Mouse (Mus musculus) frontal cortex, postnatal 10 days (tissue): ENCODE data around the gene Mrpl33.
A peak's percentile ranks its signal among the peaks of the same experiment; 100 is the strongest.
"Not testable (repeated sequence)": the region's sequence is repeated elsewhere in the genome, so short reads cannot be mapped to it uniquely, and the experiment has no call there.

Source experiments
- DNase-seq, 2 experiments: peaks; one replicate each; pipeline ENCODE4 v3.0.0; 2022; ENCODE audit warnings: low spot score in 2 of 2, mixed read lengths in 1 of 2

Mrpl33 gene

DNA sequence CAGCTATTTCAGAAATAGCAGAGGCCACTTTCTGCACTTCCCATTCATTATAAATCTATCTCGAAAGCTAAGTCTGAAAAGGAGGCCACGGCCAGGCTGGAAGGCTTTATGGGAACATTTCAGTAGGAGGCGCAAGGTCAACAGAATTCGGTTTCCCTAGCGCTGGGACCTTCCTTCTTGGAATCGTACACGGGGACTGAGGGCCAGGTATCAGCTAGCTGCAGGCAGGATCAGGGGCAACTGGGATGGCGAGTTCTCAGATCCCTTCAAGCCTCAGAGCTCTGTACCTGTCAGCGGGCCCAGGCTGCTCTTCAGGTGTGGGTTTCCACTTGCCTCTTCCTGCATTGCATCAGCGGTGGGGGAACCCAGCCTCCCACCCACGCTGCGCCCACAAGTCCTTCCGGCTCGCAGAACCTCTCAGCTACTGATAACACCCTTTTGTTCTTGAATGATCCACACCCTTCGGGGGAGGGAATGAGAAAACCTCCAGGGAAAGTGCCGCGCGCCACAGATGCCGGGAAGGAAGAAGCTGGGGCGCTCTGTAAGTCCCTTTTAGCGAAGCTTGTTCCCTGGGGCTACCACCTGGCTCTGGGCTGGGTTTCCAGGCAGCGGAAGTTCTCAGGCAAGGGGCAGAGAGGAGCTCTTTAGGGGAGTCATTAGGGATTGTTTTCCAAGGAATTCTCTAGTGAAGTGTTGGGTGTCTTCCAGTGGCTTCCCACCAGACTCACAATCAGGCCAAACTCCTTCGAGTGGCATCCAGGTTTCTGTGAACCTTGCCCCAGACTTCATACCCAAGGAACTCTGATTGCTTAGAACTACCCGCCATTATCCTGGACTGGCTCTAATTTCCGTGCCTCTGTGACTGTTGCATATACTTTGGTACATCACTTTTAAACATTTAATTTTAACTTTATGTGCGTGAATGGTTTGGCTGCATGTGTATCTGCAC is at the start of gene Mrpl33:
TSS of gene Mrpl33 (plus strand) at position 455 of the 949 bp plus-strand sequence.
- no peak for DNase-seq

DNA sequence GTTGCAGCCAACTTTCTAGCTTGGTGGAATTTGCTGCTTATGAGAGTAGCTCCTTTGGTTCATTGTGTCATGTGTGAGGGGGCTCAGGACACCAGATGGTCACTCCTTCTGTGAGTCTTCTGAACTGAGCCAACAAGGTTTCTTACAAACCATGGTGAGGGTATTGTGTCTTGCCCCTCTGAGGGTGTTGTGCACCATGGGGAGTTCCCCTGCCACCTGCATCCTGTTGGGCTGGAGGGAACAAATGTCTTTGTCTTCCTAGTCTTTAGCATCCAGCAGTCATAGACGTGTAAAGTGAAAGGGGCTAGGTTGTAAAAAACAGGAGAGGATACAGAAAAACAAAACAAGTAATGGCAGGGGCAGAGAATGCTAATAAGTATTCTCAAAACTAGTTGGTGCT is 37.3 kb upstream of the Mrpl33 start:
- no peak for DNase-seq

DNA sequence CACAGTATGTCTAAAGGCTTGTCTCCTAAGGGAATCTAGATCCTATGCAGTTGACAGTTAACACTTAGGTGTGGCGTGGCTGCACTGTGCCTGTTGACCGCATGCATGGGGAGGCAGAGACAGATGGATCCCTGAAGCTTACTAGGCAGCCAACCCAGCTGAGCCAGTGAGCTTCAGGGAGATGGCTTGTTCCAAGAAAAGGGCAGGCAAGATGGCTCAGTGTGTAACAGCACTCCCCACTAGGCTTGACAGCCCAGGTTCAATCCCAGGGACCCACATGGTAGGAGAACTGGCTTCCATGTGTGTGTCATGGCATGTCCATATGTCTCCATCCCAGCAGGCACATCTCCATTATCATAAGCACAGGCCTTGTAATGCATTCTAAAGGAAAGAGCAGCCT is 36.4 kb upstream of the Mrpl33 start:
- no peak for DNase-seq

DNA sequence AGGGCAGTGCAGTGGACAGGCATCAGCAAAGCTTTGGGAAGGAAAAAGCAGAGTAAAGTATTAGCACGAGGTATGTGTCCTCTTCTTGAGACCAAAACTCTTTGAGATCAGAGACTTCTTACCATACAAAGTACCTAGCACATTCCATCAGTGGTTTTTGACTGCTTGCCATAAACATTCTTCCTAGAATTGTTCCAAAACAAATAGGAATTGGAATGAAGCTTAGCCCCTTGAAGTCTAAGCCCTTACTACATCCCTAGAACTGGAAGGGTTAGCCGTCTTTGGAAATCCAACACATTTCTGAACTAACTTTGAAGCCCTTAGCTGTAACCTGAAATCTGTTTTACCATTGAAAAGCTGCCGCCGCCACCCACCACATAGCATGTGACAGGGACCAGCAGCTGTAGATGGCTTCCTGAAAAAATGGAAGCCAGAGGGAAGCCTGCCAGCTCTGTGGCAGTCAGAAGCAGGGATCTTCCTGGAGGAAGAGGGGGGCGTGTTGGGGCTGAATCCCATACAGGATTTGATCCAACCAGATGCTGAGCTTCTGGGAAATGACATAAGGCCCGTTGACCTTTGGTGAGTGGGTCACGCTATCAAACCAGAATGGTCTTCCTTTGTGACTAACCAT is 34.6 kb upstream of the Mrpl33 start:
- DNase-seq: peak in 1 of 2 experiments; percentile 50

DNA sequence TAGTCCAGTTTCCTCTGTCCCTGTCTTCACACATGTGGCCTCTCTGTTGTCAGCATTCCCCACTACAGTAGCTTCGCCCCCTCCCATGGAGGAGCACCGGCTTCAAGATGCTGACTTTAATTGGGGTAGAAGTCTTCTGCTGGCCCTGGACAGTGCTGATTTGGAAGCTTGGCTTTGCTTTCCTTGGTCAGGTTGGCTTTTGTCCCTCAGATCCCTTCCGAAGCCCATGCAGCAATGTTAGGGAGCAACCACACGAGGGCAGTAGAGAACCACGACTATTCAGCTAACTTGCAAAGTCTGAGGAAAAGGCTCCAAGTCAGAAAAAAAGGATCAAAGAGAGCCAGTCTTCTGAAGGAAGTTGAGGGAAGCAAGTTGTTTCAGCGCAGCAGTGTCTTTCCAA is 33.2 kb upstream of the Mrpl33 start:
- peak in 1 of 2 experiments; percentile 68 for DNase-seq

DNA sequence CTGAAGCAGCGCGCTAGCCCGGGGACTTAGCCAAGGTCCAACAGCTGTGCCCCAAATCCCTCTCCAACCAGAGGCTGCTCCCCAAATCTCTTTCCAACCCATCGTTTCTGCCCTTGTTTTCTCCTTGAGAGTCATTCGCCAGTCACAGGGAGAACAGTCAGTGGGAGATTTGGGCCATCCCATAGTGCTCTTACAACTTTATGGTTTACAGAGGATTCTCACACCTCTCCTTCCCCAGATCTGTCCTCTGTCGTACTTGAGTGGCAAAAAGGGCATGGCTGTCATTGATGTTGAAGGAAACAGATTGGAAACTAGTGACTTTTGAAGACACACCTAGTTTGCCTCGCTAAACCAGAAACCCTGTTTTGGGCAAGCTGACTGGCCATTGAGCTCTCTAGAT is 32.8 kb upstream of the Mrpl33 start:
- DNase-seq: no peak

DNA sequence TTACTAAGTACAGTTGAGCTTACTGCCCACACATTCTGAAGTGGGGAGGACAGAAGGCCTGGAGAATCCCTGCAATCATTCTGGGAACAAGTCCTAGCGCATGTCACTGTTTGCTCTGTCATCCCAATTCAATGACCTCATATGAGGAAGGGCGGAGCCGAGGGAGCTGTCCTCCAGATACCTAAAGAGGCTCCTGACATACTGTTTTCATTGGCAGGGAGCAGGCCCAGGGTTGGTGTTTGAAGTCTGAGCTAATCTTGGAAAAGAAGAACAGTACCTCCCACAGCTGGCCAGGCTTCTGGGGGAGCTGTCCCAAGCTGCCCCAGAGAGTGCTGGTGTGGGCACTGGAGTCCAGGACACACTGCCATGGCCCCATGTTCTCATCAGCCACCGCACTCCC is 31.8 kb upstream of the Mrpl33 start:
- DNase-seq: no peak

DNA sequence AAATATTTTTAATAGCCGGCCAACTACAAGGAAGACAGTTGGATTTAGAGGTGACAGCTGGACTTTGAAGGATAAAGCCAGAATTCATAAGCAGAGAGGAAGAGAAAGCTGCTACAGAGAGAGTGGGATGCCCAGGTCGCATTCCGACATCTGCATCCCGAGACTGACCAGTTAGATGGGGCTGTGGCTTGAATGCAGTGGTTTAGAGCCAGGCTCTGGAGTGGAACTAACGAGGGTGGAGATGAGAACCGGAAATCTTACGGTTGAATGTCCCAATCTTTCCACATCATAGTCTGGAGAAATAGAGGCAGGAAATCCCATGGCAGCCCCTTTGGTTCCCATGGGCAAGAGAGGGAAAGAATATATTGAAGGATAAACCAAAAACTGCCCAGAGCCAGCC is 30.7 kb upstream of the Mrpl33 start:
- DNase-seq: no peak

DNA sequence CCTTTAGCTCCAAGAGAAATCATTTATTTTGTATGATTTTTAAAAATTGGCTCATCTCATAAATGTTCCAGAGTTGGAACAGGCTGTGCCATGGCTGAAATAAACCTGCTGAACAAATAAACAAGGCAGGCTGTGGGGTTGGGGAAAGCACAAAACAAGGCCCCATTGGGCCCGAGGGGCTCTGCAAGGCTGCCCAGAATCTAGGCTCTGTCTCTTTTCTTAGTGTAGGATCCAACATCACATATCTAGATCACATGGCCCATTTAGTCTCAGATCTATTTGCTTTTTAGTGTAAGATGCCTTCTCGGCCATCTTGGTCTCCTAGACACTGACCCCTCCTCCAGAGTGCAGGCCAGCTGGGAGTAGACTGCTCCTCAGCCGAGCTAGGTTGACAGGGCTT is 30.3 kb upstream of the Mrpl33 start:
- DNase-seq: no peak

DNA sequence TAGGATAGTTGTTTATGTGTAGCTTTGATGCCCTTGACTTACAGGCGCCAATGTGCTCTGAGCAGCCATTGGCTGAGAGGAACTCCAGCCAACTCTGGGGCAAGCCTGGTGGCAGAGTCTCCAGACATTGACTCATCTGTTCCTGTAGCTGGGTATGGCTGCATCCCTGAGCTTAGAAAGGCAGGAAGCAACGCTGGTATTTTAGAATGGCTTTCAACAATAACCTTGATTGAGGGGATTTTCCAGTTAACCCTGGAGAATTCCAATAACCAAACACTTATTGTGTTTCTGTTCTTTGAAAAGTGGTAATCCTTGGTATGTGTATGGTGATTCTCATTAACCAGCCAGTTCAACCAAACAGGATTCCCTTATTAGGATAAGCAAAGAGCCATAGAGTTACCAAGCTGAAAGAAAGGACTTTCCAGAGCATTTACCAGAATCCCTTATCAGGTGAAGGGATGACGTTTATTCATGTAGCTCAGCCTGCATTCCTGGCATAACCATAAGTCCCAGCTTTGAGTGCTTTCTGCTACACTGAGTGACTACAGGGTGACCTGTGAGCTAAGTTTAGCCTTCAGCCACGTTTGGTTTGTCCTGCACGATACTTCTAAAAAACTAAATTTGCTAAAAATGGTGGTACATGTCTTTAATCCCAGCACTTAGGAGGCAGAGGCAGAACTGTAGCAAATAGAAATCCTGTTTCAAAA is 28.6 kb upstream of the Mrpl33 start:
- DNase-seq: no peak

DNA sequence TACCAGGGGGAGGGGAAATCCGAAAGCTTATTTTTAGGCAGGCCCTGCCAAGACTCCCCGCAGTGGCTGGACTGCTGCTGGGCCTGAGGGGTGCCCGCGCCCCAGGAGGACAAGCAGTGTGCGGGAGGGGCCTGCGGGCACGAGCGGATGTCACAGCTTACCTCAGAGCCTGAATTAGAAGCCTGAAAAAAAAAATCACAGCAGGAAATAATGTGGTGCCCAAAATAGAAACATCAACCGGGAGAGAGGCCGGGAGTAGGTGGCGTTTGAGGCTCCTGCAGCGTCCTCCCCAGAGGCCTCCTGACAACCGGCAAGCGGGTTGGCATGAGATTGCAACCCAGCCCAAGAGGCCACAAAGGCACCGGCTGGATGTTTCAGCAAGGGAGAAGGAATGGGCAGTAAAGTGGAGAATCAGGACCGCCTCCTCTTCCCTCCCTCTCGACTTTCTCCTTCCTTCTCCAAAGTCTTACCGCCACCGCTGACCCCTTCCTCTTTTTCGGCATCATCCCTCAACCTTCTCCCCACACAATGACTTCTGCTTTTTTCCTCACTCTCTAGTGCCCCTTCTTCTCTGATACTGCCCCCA is 25.6 kb upstream of the Mrpl33 start:
- DNase-seq: peak; percentile 30 to 41

DNA sequence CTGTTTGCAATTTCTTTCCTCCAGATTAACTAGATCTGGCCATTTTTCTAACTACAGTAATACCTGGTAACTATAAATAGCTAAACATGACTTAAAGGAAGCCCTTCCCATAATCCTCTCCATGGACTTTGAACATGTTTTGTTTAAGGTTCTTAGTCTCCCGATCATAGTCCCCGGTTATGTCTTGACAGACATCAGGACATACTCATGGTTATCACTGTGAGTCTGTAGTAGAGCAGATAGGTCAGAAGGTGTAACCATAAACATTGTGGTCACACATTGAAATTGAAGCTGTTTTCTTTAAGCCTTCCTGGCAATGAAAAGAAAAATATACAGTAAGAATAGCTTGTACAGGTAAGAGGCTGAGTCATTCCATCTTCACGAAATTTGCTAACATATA is 23.0 kb upstream of the Mrpl33 start:
- no peak for DNase-seq

DNA sequence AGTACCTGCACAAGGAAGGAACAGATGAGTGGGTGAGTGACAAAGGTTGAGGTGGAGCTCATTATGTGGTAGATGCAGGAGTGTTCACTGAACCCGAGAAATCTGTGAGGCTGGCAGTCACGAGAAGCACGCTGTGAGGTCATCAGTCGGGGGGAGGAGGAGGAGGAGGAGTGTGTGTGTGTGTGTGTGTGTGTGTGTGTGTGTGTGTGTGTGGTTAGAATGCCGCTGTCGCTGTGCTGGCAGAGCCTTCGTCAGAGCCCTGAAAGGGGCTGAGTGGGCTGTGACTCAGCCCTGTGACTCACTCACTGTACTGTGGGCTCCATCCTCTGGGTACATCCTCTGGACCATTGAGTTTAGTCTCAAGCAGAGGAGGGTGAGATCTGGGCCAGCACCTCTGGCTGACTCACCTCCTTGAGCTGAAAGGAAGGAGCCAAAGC is 20.2 kb upstream of the Mrpl33 start:
- no peak for DNase-seq

DNA sequence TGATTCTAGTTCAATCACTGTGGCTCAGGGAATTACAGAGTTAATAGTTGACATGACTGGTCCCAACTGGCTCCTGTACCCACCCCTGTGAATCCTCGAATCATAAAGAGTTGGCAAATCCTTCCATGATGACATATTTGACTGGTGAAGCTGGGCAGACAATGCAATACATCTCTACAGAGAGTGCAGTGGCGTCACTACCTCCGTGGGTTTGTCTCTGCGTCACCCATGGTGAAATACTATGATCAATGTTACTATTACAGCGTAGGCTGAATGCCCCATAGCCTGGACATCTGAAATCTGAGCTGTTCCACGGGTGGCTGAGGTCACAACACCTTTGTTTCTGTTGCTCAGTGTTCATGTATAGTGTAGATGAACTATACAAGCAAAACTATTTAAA is 15.5 kb upstream of the Mrpl33 start:
- DNase-seq: no peak

DNA sequence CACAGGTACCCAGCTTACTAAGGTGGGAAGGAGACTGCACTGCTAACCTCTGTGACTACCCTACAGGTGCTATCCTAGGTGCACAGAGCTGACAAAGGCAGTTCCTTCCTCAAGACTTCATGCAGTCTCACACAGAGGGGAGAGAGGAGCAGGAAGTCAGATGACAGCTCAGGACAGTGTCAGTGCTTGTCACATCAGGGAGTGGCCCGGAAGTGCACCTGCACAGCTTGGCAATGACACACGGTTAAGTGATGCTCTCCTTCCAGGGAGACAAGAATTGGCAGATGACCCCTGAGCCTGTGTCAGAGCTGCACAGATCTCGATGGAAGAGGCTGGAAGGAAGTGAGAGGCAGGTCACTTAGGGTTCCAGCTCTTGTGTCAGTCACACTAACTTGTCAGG is 14.8 kb upstream of the Mrpl33 start:
- no peak for DNase-seq

DNA sequence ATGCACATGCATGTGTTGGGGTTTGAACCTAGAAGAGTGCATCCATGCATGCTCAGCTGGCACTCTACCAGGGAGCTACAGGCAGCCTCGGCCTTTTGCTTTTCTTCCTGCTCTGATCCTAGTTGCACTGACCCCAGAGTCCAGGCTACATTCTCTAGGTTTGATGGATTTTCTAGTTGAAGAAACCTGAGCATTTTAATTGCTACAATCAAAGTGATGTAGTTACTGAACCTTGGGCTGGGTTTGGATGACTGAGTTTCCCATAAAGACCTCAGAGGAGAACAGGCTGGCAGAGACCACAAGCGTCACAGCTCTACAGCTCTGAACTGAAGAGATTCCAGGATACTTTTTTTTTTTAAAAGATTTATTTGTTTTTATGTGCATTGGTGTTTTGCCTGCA is 13.5 kb upstream of the Mrpl33 start:
- no peak for DNase-seq

DNA sequence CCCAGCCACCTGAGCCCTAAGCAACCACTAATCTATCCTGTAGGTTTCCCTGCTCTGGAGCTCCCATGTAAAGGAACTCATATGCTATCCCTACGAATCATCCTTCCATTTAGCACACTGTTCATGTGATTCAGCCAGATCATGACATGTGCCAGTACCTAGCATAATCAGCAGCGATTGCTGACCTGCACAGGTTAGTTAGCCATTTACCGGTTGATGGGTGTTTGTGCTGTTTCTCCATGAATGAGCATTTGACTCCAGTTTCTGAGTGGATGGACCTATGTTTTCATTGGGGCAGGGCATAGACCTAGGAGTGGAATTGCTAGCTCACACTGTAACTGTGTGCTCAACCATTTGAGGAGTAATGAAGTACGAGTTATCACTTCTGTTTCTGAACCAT is 11.2 kb upstream of the Mrpl33 start:
- DNase-seq: no peak

DNA sequence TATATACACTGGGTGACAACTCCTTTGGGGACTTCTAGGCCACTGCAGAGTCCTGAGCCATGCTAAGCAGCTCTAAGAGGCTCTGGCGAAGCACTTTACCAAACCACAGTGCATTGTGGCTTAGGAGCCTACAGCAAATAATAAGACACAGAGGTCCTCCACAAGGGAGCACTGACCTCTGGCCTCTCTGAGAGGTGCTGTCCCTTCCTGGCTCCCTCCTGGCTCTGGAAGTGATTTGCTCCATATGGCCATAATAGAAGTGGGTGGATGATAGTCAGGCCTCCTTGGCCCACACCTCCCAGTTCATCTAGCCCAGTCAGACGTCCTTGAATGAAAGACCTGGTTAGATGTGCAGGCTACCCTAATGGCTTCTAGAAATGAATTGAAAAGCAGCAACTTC is 8.7 kb upstream of the Mrpl33 start:
- no peak for DNase-seq

DNA sequence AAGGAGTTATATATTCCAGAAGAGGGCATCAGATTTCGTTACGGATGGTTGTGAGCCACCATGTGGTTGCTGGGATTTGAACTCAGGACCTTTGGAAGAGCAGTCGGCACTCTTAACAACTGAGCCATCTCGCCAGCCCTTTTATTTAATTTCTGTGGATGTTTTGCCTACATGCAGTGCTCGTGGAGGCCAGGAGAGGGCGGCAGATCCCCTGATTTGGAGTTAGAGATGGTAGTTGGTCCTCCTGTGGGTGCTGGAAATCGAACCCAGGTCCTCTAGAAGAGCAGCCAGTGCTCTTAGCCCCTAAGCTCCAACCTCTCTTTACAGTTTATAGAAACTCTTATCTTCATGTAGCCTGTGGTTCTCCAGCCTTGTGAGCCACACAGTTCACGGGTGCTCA is 8.1 kb upstream of the Mrpl33 start:
- DNase-seq: not testable (repeated sequence)

DNA sequence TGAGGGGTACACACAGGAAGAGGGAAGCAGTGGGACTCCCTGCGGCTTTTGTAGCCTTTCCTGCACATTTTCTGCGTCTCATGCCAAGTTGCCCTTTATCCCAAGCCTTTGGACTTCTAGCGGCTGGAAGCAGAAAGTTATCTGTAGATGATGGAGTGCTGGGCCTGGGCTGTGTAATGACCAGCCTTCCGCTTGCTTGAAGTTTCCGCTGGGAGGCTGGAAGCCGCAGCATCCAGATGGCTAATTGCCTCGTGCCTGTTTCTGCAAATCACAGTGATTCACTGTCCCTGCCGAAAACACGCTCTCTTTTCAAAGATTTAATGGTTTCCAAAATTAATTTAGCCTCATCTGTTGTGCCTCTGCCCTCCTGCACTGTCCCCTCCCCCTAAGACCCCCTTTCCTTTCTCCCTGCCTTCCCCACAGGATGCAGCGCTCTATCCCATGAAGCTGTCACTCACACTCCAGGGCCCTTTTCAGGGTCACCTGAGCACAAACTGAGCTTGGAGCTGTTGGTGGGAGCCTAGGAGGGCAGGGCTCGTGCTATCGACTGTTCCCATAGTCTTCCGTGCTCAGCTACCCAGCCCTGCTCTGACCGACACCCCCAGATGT is 6.9 kb upstream of the Mrpl33 start:
- no peak for DNase-seq

DNA sequence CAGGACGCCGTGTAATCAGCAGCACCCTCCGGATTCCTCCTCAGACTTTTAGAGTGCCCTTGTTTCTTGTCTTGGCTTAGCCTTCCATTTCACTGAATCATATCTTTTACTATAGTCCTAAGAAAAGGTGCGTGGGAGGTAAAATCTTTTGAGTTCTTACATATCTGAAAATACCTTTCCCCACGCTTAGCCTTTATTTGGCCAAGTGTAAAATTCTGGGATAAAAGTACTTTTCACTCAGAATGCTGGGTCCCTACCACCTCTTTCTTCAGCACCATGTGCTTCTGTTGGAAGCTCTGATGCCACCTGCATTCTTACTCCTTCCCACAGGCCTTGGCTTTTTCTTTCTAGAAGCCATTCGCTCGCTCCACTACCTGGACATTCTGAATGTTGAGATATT is 5.6 kb upstream of the Mrpl33 start:
- no peak for DNase-seq

DNA sequence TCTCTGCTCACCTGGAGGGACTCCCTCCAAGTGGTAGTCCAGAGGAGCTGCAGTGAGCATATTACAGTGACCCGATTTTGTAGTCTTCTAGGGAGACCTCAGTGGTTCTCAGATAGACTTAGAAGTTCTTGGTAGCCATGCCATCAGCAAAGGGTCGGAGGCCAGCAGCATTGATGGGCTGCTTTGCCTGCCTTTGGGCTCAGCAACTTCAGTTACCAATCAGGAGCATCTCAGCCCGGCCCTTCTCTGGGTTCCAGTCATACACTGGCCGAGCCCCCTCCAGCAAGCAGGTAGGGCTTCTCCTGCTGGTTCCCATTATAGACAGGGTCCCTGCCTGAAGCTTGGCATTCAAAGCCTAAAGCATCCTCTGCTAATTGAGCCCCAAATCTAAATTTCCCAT is 867 bp upstream of the Mrpl33 start:
- no peak for DNase-seq
